Mouse (Mus musculus): ENCODE data around the gene Cul1.

GRCm38 (mm10) chr6:47418691-47419090 lies 34.5 kb upstream of the Cul1 start:
- no peak for TF ChIP-seq CTCF (IDR thresholded peaks at IDR 0.05; ENCODE audit: borderline replicate concordance, insufficient read depth, low read length)
- no peak for TF ChIP-seq POLR2A (IDR thresholded peaks at IDR 0.05; ENCODE audit: low read depth, low read length)

All from embryonic fibroblast, embryonic 13.5 days (primary cell).